Comparison of ENCODE assay signal across 9 mouse cellular contexts in genomic region chr17:33512441-33513415, GRCm38 (mm10).
"Had no signal": no experiment of that assay in that cellular context is flagged by ENCODE, and none has a peak within 500 bp of the region (broad histone marks: within the 10 kb centered on the region; RNA-seq: fewer than 3 reads in every experiment).

No protein-coding gene starts in this region.

- H3K9me3 ChIP-seq: kidney, embryonic 15.5 days; limb, embryonic 10.5 days; liver, embryonic 12.5 days; midbrain, embryonic 13.5 days had no signal

- ATAC-seq: liver, embryonic 12.5 days; midbrain, embryonic 13.5 days had no signal

- DNase-seq: kidney, adult 18-20 months; kidney, postnatal 14 days; right cerebral cortex, postnatal 14 days; thymus, postnatal 36 days had no signal

- H3K4me3 ChIP-seq: kidney, embryonic 15.5 days; left cerebral cortex, adult 2 months; limb, embryonic 10.5 days; liver, embryonic 12.5 days; midbrain, embryonic 13.5 days had no signal

- H3K4me2 ChIP-seq: kidney, embryonic 15.5 days; liver, embryonic 12.5 days; midbrain, embryonic 13.5 days had no signal

- H3K36me3 ChIP-seq: kidney, embryonic 15.5 days; limb, embryonic 10.5 days; liver, embryonic 12.5 days; midbrain, embryonic 13.5 days had no signal

- H3K9ac ChIP-seq: kidney, embryonic 15.5 days; liver, embryonic 12.5 days; midbrain, embryonic 13.5 days had no signal

- H3K27ac ChIP-seq: kidney, embryonic 15.5 days; left cerebral cortex, adult 2 months; limb, embryonic 10.5 days; liver, embryonic 12.5 days; midbrain, embryonic 13.5 days had no signal

- H3K4me1 ChIP-seq: kidney, embryonic 15.5 days; limb, embryonic 10.5 days; liver, embryonic 12.5 days; midbrain, embryonic 13.5 days had no signal

- H3K27me3 ChIP-seq: kidney, embryonic 15.5 days; liver, embryonic 12.5 days; midbrain, embryonic 13.5 days had no signal
